Mouse (Mus musculus): ENCODE results near the gene Slc25a40. TPM values are rescaled to one million over a fixed set of nuclear protein-coding genes. Genes with fewer than 3 reads are reported as not detected.

Gene Slc25a40
- 13.5 and 14.1 TPM in 2 replicates for total RNA-seq (2017)

- peak; percentile 84 for ATAC-seq (ENCODE audit: extremely low read depth, insufficient number of reproducible peaks, low FRiP score, poor library complexity, severe bottlenecking)
Measured at GRCm38 (mm10) chr5:8422157-8422931, at the start of gene Slc25a40, which contains the start of gene Dbf4. TSS of gene Slc25a40 (plus strand) at chr5:8422850. TSS of gene Dbf4 (minus strand) at chr5:8422716.

GRCm38 (mm10) chr5:8373415-8373814 is 49.2 kb upstream of the Slc25a40 start:
- ATAC-seq (ENCODE audit: extremely low read depth, insufficient number of reproducible peaks, low FRiP score, poor library complexity, severe bottlenecking): no peak

- ATAC-seq (ENCODE audit: extremely low read depth, insufficient number of reproducible peaks, low FRiP score, poor library complexity, severe bottlenecking): no peak
Measured at GRCm38 (mm10) chr5:8374297-8374906, 48.2 kb upstream of the Slc25a40 start.

DNA sequence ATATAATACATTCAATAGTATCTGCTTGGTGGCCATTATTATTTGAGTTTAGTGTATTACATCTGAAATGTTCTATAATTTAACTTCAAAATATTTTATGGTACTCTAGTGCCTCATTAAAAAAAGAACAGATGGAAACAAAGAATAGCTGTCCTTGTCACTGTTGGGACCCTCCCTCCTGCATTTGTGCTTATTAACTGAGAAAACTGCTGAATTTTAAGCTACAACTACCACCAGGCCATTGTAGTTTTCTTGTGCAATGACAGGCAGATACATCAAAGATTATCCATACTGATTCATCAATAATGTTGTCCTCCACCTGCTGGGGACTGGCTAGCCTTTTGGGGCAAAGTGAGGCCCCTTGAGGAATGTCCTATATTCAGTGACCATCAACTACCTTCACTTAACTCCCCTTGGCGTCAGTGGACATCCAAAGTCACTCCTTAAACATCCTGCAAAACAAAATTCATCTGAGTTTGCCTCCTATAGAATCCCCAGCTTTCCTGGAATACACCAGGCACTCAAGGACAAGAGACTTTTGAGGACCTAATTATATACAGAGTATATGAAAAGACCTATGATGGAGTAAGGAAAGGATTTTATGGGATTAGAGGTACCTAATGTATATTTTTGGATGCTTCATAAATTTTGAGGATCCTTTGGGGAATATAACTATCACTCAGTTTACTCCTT is 28.6 kb upstream of the Slc25a40 start:
- no peak for ATAC-seq (ENCODE audit: extremely low read depth, insufficient number of reproducible peaks, low FRiP score, poor library complexity, severe bottlenecking)

- ATAC-seq (ENCODE audit: extremely low read depth, insufficient number of reproducible peaks, low FRiP score, poor library complexity, severe bottlenecking): no peak
Measured at GRCm38 (mm10) chr5:8397587-8398249, 24.9 kb upstream of the Slc25a40 start.

GRCm38 (mm10) chr5:8408746-8409145 is 13.9 kb upstream of the Slc25a40 start:
- no peak for ATAC-seq (ENCODE audit: extremely low read depth, insufficient number of reproducible peaks, low FRiP score, poor library complexity, severe bottlenecking)

DNA sequence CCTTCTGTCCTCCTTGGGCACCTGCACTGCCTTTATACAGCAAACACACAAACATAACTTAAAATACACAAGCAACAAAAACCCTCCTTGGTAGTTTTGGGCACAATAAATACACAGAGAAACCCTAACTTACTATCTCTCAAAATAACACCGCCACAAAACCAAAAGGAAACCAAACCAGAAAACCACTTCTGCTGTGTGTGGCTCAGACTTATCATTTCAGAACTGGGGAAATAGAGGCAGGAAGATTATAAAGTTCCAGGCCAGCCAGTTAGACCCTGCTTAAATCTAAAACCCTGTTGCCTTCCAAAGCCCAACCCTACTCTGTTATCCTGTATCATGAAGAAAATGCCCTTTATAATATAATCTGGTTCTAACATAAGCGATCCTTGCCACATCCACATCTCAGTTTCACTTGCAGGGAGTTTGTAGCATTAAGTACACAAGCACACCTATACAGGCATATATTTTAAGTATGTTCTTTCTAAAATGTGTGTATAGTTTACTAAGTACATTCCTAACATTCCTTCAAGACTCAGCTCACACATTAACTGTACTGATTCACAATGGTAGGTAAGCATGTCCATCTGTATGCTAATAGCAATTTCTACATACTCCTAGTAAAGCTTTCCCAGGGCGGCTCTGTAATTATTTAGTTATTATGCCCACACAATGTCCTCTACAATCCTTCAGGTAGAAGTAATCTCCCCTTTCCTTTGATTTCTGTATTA is 5.8 kb upstream of the Slc25a40 start:
- no peak for ATAC-seq (ENCODE audit: extremely low read depth, insufficient number of reproducible peaks, low FRiP score, poor library complexity, severe bottlenecking)

- ATAC-seq (ENCODE audit: extremely low read depth, insufficient number of reproducible peaks, low FRiP score, poor library complexity, severe bottlenecking): no peak
Measured at GRCm38 (mm10) chr5:8417443-8417842, 5.2 kb upstream of the Slc25a40 start.

DNA sequence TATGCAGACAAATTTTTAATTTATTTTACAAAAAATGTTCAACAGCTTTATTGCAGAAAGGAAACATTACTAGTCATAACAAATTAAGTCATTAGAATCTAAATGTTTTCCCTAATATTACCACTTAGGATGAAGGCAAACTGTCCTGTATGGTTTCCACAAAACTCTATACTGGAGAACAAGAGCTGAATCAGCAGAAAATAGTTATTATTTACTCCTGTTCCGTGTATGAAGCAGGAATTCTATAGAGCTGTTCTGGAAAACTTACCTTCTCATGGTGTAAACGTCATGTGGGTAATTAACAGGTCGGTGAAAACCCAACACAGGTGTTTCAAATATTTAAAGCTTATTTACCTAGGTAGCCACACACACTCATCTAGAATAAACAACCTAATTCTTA is 1.2 kb upstream of the Slc25a40 start:
- no peak for ATAC-seq (ENCODE audit: extremely low read depth, insufficient number of reproducible peaks, low FRiP score, poor library complexity, severe bottlenecking)

DNA sequence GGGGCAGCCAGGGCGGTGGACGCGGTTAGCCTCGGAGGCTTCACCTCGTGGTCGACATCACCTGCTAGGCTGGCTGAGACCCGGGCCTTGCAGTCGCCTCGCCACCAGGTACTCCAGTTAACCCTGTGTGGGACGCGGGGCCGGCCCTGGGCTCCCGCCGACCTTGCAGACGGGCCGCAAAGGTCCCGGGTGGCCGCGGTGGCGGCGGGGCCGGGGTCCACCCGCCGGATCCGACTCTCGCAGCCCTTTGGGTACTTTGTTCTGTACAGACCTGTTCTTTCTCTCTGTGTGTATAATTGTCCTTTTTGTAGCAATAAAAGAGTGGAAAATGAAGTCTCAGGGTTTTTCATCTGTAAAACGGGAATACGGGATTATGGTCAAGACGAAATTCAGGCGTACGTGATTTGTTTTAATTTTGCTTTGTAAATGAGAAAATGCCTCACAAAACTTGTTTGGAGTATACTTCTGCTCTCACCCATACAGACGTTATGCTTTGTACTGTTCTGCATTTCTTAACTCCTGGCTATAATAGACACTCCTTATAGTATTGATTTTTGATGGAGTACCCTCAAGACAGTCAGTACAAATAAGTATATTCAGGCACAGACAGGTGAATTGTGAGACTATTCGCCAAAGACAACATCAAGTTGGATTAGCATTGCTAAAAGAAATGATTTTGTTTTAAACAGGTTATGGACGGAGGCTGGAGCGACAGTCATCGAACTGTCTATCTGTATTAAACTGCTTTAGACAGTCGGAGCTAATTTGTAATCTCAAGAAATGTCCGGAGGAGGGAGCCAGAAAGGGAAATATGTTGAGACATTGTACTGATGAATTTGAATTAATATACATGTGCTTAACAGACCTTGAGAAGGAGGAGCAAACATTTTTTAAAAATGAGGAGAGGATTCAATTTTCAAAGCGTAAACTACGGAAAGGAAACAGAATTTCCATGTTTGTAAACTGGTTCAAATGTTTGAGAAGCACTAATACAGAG is 580 bp downstream of the Slc25a40 start:
- no peak for ATAC-seq (ENCODE audit: extremely low read depth, insufficient number of reproducible peaks, low FRiP score, poor library complexity, severe bottlenecking)

- no peak for ATAC-seq (ENCODE audit: extremely low read depth, insufficient number of reproducible peaks, low FRiP score, poor library complexity, severe bottlenecking)
Measured at GRCm38 (mm10) chr5:8424116-8424515, 1.5 kb downstream of the Slc25a40 start.

- no peak; the same call in 1 of the 2 replicates for ATAC-seq (ENCODE audit: extremely low read depth, insufficient number of reproducible peaks, low FRiP score, poor library complexity, severe bottlenecking)
Measured at GRCm38 (mm10) chr5:8425899-8426298, 3.2 kb downstream of the Slc25a40 start.

GRCm38 (mm10) chr5:8437481-8438156 is 15.0 kb downstream of the Slc25a40 start:
- no peak for ATAC-seq (ENCODE audit: extremely low read depth, insufficient number of reproducible peaks, low FRiP score, poor library complexity, severe bottlenecking)

GRCm38 (mm10) chr5:8439095-8439494 is 16.4 kb downstream of the Slc25a40 start:
- ATAC-seq (ENCODE audit: extremely low read depth, insufficient number of reproducible peaks, low FRiP score, poor library complexity, severe bottlenecking): no peak

DNA sequence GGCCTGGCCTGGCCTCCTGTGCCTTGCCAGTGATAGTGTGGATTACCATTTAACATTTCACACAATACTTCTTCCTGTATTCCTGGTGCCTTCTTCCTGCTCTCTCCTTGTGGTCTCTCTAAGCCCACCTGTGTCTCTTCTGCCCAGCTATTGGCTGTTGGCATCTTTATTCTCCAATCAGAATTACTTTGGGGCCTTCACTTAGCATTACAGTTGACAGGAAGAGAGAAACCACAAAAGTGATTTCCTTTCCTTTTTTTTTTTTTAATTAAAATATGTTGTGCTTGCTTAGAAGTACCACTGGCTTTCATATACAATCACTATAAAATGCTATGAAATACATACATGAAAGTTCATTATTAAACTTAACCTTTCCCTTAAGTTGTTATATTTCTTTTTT is 32.9 kb downstream of the Slc25a40 start:
- ATAC-seq (ENCODE audit: extremely low read depth, insufficient number of reproducible peaks, low FRiP score, poor library complexity, severe bottlenecking): no peak

GRCm38 (mm10) chr5:8456561-8456960 is 33.9 kb downstream of the Slc25a40 start:
- ATAC-seq (ENCODE audit: extremely low read depth, insufficient number of reproducible peaks, low FRiP score, poor library complexity, severe bottlenecking): no peak

Measured in neutrophil, adult 5-6 weeks (primary cell).